Mouse (Mus musculus) gastrocnemius, postnatal 14 days (tissue): ENCODE data around the gene Amph. TPM values are rescaled to one million over a fixed set of nuclear protein-coding genes. Genes with fewer than 3 reads are reported as not detected.
"Not testable (repeated sequence)": the region's sequence is repeated elsewhere in the genome, so short reads cannot be mapped to it uniquely, and the experiment has no call there.

ENCODE experiments used
- DNase-seq: peaks from one replicate; pipeline ENCODE4 v3.0.0; 2021; ENCODE audit warnings: mixed read lengths
- intact Hi-C: fragments of 180-260 bp; cut with DNase I; formaldehyde crosslinking; loops from one replicate; pipeline ENCODE4 v1.15.1; 2025; ENCODE audit warnings: low total_unique reads
- total RNA-seq, 2 experiments: library from RNA; stranded (reverse); gene quantifications; 2 replicates each; pipeline ENCODE4 v1.2.3; 2021

Amph gene
- total RNA-seq, 2 experiments from 2014 or later: 1.0 to 1.5 TPM

- no peak for DNase-seq
- intact Hi-C loops: no loop called here
Observed at GRCm38 (mm10) chr13:19022310-19022709, 74.3 kb downstream of the Amph start.

- intact Hi-C loops: no loop called here
- DNase-seq: no peak
Observed at GRCm38 (mm10) chr13:19025091-19025688, 77.2 kb downstream of the Amph start.

GRCm38 (mm10) chr13:19025906-19026305, 77.9 kb downstream of the Amph start:
- intact Hi-C loops: no loop called here
- no peak for DNase-seq

- intact Hi-C loops: no loop called here
Observed at GRCm38 (mm10) chr13:19026923-19027322, 78.9 kb downstream of the Amph start.

DNA sequence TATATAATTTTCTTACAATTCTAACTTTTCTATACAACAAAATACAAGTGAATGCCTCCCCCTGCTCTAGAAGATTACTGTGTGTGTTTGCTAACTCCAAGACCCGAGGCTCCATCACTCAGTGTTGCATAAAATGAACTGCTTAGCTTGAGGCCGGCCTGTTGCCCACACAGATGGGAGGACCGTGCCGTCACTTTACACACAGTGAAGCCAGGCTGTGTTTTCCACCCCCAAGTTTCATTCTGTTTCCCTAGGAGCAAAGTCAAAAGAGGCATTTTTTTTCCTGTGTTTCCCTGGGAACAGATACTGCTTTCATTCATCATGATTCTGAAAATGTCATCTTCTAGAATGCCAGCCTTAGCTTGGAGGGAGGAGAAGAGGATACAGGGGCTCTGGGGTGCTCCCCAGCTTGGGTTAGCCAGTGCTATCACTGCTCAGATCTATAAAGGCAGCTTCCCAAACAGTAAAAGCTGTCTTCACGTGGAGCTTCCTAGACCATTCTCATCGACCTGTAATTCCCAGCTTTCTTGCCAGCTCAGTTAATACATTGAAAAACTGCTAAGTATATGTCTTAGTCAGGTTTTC, 79.9 kb downstream of the Amph start:
- intact Hi-C loops: no loop called here
- DNase-seq: no peak

More at GRCm38 (mm10) chr13:19026923-19027322, 78.9 kb downstream of the Amph start:
- no peak for DNase-seq

DNA sequence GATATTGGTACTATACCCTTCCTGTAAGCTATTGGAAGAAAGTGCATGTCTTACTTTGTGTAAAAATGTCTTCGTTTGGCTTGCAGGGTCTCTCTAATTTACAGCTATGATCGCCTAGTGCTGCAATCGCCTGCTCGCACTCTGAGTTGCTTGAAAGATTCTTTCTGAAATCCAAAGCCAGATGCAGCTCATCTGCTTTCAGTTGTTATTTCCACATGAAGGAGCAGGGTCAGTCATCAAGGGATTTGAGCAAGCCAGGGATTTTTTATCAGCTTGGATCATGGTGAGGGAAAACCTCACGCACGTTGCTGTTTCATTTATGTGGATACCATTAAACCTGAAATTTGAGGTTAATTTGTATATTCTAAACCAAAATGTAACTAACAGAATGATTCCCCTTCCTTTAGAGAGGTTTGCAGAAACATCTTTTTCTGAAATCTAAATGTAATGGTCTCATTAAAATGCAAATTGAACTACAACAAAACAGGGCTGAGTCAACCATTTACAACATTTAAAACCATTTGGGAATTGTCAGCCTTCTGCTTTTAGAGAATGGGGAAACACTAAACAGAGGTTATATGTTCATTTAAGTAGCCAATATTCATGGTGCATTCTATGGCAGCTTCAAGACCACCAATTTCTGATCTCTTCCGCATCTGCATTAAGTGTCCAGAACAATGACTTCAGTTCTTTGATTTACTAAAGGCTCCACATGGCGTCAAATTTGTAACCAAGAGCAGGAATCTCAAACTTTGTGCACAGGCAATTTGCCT, 84.1 kb downstream of the Amph start:
- DNase-seq: no peak
- intact Hi-C loops: no loop called here

GRCm38 (mm10) chr13:19052090-19052489, 104.1 kb downstream of the Amph start:
- intact Hi-C loops: no loop called here
- no peak for DNase-seq

GRCm38 (mm10) chr13:19054504-19054903, 106.5 kb downstream of the Amph start:
- no peak for DNase-seq
- intact Hi-C loops: no loop called here

- DNase-seq: no peak
- intact Hi-C loops: no loop called here
Observed at GRCm38 (mm10) chr13:19072261-19072660, 124.3 kb downstream of the Amph start.

- intact Hi-C loops: no loop called here
- DNase-seq: no peak
Observed at GRCm38 (mm10) chr13:19077427-19077826, 129.4 kb downstream of the Amph start.

- intact Hi-C loops: no loop called here
- DNase-seq: no peak
Observed at GRCm38 (mm10) chr13:19081932-19082331, 133.9 kb downstream of the Amph start.

DNA sequence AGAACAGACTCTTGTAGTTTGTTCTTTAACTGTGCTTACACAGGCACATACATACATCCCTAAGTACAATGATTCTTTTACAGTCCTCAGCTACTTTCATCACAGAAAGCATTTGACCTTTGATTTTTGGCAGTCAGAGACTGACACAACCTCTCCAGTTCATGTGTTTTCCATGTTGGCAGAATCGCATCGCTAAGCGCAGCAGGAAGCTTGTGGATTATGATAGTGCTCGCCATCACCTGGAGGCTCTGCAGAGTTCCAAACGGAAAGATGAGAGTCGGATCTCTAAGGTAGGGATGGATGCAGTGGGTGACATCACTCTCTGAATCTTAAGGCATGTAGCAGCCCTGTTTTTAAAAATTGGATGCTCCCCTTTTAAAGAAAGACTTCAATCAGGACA, 146.6 kb downstream of the Amph start:
- intact Hi-C loops: no loop called here
- no peak for DNase-seq

- no peak for DNase-seq
- intact Hi-C loops: no loop called here
Observed at GRCm38 (mm10) chr13:19097117-19097516, 149.1 kb downstream of the Amph start.

DNA sequence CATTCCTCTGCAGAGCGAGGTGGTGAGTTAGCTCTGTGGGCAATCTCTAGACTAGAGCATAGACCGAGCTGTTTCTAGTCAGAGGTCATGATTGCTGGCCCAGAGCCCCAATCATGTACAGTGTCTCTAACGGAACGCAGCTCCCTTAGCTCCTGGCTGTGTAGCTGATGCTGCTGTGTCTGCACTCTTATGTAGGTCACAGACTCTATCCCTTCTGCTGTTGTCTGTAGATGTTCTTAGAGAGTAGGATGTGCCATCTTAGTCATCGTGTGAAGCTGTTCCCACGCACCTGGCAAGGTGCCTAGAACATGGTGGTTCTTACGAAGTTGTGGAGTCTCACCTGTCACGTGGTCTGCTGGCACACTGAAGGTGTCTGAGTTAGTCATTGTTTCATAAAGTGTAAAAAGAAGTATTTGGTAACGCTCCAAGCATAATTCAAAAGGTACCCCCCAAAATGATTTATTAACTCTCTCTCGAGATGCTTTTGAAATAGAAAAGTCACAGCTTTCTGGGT, 153.9 kb downstream of the Amph start:
- no peak for DNase-seq
- intact Hi-C loops: no loop called here

- DNase-seq: no peak
- intact Hi-C loops: no loop called here
Observed at GRCm38 (mm10) chr13:19106418-19106817, 158.4 kb downstream of the Amph start.

DNA sequence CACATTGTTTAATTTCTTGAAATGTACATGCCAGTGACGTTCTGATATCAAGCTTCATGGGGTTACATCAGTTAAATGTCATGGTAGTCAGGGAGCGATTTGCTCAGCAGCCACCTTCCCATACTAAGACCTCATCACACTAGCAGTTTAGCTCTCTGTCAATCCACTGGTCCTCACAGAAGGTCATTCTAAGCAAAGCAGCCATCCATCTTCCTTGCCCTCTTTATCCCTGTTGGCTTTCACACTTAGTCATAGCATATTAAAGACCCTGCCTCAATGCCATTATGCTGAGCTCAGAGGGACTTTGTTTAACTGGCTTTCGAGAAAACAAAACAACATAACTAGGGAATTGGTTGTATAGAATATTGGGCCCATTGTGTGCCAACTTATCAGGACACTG, 161.3 kb downstream of the Amph start:
- intact Hi-C loops: no loop called here

DNA sequence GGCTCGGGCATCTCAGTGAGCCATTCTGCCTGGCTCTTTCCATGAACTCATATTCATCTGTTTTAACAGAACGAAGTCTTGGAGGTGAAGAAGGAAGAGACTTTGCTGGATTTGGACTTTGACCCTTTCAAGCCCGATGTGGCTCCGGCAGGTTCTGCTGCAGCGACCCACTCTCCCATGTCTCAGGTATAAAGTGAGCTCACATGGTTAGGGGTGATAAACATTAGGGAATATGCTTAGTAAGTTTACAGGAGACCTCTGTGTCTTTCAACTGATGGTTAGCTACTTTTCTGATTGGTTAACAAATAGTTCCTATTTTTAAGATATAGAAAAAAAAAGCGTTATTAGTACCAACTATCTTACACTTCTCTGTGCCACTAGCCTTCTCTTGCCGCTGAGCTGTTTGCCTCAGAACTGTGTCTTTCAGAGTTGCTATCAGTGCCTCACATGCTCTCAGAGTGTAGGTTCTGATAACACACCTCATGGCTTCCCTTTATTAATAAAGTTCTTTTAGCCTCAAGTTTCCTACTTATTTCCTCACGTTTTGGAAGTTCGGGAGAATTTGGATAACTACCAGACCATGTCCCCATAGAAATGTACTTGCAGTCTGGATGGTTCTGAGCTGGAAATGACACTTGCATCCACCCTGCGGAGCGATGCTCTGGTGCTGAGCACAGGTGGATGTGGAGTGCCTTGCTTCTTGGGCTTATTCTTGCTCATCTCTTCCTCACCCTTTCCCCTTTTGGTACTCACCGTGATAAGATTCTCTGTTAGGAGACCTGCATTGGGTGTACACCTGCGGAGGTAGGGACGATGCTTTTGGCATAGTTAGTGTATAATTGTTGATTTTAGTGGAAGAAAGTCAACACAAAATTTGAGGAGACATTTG, 165.3 kb downstream of the Amph start:
- no peak for DNase-seq
- intact Hi-C loops: no loop called here

More for the DNA sequence above, 161.3 kb downstream of the Amph start:
- DNase-seq: no peak

- intact Hi-C loops, DNase-seq: not testable (repeated sequence)
Observed at GRCm38 (mm10) chr13:19114761-19115160, 166.8 kb downstream of the Amph start.

- DNase-seq: no peak
- intact Hi-C loops: no loop called here
Observed at GRCm38 (mm10) chr13:19126912-19127552, 179.0 kb downstream of the Amph start.
